Mouse (Mus musculus): Measurements from ENCODE around the gene Krt15. TPM values are rescaled to one million over a fixed set of nuclear protein-coding genes. Genes with fewer than 3 reads are reported as not detected.

The Krt15 gene
- polyA plus RNA-seq (2011; ENCODE audit: insufficient read depth, insufficient read length, low read depth, missing spikeins), result 0.37 and 0.41 TPM in 2 replicates

DNA sequence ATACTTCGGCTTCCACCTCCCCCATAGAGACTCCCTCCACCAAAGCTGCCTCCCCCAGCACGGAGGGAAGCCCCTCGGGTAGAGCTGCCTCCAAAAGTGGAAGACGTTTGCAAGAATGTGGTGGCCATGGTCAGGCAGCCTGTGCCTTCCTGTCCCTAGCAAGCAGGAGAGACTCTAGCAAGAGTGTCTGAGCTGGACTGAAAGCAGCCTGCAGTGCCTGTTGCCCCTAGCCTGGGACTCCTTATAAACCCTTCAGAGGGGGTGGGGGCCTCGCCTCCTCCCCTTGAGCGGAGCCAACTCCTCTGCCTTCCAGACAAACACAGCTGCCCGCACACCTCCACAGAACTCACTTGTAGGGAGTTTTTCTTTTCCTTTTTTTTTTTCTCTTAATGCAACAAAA lies at the start of gene Krt15:
TSS of gene Krt15 (minus strand) at position 198 of the 400 bp plus-strand sequence.
- TF ChIP-seq EP300 (IDR thresholded peaks at IDR 0.05; ENCODE audit: insufficient read depth, low read depth, low read length) (no peak), CTCF (IDR thresholded peaks at IDR 0.05; ENCODE audit: low read depth, low read length) (no peak), POLR2A (IDR thresholded peaks at IDR 0.05; ENCODE audit: insufficient read depth, low read length) (no peak)
- no peak within 1 kb of the TSS for H3K9ac ChIP-seq (ENCODE audit: low read depth, poor library complexity, severe bottlenecking)
- H3K4me1 ChIP-seq (ENCODE audit: control insufficient read depth, insufficient read depth, low read length), result no peaks in the 10 kb centered on the region
- H3K27ac ChIP-seq (ENCODE audit: insufficient read depth, low read length), result no peak within 1 kb of the TSS
- H3K36me3 ChIP-seq (ENCODE audit: control insufficient read depth, insufficient read depth, low read length, poor library complexity, severe bottlenecking), result no peaks in the 10 kb centered on the region
- H3K4me3 ChIP-seq (ENCODE audit: low read depth, low read length), result no peak within 1 kb of the TSS
- no peaks in the 10 kb centered on the region for H3K27me3 ChIP-seq (ENCODE audit: control insufficient read depth, insufficient read depth, low read length, poor library complexity, severe bottlenecking)
- H3K9me3 ChIP-seq (replicated peaks; ENCODE audit: control insufficient read depth, insufficient read depth, low read length, poor library complexity, severe bottlenecking), result no peaks in the 10 kb centered on the region

DNA sequence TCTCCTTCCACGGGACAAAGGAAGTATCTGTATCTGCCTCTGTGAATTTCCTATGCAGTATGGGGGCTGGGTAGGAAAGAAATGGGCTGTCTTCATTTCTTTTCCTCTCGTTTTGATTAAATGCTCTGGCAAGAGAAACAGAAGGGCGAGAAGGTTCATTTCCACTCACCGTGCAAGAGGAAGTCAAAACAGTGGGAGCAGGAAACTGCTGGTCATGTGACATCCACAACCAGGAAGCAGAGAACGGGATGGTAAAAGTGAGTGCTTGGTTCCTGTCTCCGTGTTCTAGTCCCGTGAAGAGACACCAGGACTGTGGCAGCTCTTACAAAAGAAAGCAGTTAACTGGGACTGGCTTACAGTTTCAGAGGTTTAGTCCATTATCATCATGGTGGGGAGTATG lies 46.0 kb upstream of the Krt15 start:
- Histone ChIP-seq H3K9me3 (replicated peaks; ENCODE audit: control insufficient read depth, insufficient read depth, low read length, poor library complexity, severe bottlenecking) (no peaks in the 10 kb centered on the region), H3K9ac (ENCODE audit: low read depth, poor library complexity, severe bottlenecking) (no peak overlapping the region), H3K4me1 (ENCODE audit: control insufficient read depth, insufficient read depth, low read length) (no peaks in the 10 kb centered on the region), H3K27ac (ENCODE audit: insufficient read depth, low read length) (no peak overlapping the region), H3K4me3 (ENCODE audit: low read depth, low read length) (no peak overlapping the region), H3K36me3 (ENCODE audit: control insufficient read depth, insufficient read depth, low read length, poor library complexity, severe bottlenecking) (no peaks in the 10 kb centered on the region), H3K27me3 (ENCODE audit: control insufficient read depth, insufficient read depth, low read length, poor library complexity, severe bottlenecking) (no peaks in the 10 kb centered on the region)
- TF ChIP-seq POLR2A (IDR thresholded peaks at IDR 0.05; ENCODE audit: insufficient read depth, low read length) (no peak), EP300 (IDR thresholded peaks at IDR 0.05; ENCODE audit: insufficient read depth, low read depth, low read length) (no peak), CTCF (IDR thresholded peaks at IDR 0.05; ENCODE audit: low read depth, low read length) (no peak)

DNA sequence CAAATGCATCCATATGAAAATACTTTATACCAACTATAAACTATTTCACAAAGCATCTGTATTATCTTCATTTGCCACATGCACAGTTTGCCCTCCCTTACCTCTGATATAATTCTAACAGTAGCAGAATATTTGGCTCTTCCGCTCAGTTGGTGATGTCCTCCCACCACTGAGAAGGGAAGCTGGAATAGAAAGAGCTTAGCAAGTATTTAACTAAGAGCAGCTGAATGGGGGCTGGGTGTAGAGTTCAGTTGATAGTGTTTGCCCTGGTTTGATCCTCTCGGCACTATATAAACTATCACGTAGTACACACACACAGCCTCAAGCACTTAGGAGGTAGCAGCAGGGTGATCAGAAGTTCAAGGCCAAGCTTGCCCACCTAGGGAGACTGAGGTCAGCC lies 43.5 kb upstream of the Krt15 start:
- no peak for TF ChIP-seq POLR2A (IDR thresholded peaks at IDR 0.05; ENCODE audit: insufficient read depth, low read length)
- TF ChIP-seq EP300 (IDR thresholded peaks at IDR 0.05; ENCODE audit: insufficient read depth, low read depth, low read length), result no peak
- no peak for TF ChIP-seq CTCF (IDR thresholded peaks at IDR 0.05; ENCODE audit: low read depth, low read length)
- H3K9ac ChIP-seq (ENCODE audit: low read depth, poor library complexity, severe bottlenecking), result no peak overlapping the region
- no peak overlapping the region for H3K4me3 ChIP-seq (ENCODE audit: low read depth, low read length)

DNA sequence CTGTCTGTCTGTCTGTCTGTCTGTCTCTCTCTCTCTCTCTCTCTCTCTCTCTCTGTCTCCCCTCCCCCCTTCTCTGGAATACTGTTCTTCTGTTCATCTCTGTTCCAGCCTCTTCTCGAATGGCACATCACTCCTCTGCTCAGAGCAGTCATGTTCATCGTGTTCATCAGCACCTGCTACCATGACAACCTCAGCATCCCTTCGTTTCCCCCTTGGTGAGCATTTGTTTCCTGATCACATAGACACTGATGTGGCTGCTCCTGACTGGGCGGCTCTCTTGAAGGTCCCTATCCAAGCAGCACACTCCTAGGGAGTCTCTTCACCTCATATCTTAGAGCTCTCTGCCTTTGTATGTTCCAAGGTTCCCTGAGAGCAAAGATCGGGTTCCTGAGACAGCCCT lies 42.6 kb upstream of the Krt15 start:
- Histone ChIP-seq H3K4me3 (ENCODE audit: low read depth, low read length) (no peak overlapping the region), H3K9me3 (replicated peaks; ENCODE audit: control insufficient read depth, insufficient read depth, low read length, poor library complexity, severe bottlenecking) (no peaks in the 10 kb centered on the region), H3K27me3 (ENCODE audit: control insufficient read depth, insufficient read depth, low read length, poor library complexity, severe bottlenecking) (no peaks in the 10 kb centered on the region), H3K27ac (ENCODE audit: insufficient read depth, low read length) (no peak overlapping the region), H3K9ac (ENCODE audit: low read depth, poor library complexity, severe bottlenecking) (no peak overlapping the region), H3K36me3 (ENCODE audit: control insufficient read depth, insufficient read depth, low read length, poor library complexity, severe bottlenecking) (no peaks in the 10 kb centered on the region), H3K4me1 (ENCODE audit: control insufficient read depth, insufficient read depth, low read length) (no peaks in the 10 kb centered on the region)
- TF ChIP-seq CTCF (IDR thresholded peaks at IDR 0.05; ENCODE audit: low read depth, low read length) (no peak), POLR2A (IDR thresholded peaks at IDR 0.05; ENCODE audit: insufficient read depth, low read length) (no peak), EP300 (IDR thresholded peaks at IDR 0.05; ENCODE audit: insufficient read depth, low read depth, low read length) (no peak)

More for the DNA sequence above, 43.5 kb upstream of the Krt15 start:
- no peaks in the 10 kb centered on the region for H3K9me3 ChIP-seq (replicated peaks; ENCODE audit: control insufficient read depth, insufficient read depth, low read length, poor library complexity, severe bottlenecking)
- H3K27ac ChIP-seq (ENCODE audit: insufficient read depth, low read length), result no peak overlapping the region
- no peaks in the 10 kb centered on the region for H3K27me3 ChIP-seq (ENCODE audit: control insufficient read depth, insufficient read depth, low read length, poor library complexity, severe bottlenecking)
- no peaks in the 10 kb centered on the region for H3K36me3 ChIP-seq (ENCODE audit: control insufficient read depth, insufficient read depth, low read length, poor library complexity, severe bottlenecking)
- H3K4me1 ChIP-seq (ENCODE audit: control insufficient read depth, insufficient read depth, low read length), result no peaks in the 10 kb centered on the region

DNA sequence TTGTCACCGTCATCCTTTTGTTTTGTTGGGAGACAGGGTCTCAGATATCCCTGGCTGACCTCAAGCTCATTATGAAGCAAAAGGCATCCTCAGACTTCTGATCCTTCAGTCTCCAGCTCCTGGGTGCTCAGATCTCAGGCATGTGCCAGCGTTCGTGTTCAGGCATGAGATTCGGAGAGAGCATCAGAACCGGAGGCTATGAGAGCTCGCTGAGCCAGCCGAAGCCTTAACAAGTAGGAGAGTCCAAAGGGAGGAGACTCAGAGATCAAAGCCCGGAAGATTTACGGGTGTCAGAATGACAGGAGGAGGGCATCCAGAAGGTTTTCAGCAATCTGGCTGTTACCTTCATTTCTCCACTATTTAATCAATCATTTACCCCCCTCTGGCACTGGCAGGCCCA lies 41.1 kb upstream of the Krt15 start:
- Histone ChIP-seq H3K4me3 (ENCODE audit: low read depth, low read length) (no peak overlapping the region), H3K9me3 (replicated peaks; ENCODE audit: control insufficient read depth, insufficient read depth, low read length, poor library complexity, severe bottlenecking) (no peaks in the 10 kb centered on the region), H3K27ac (ENCODE audit: insufficient read depth, low read length) (no peak overlapping the region), H3K4me1 (ENCODE audit: control insufficient read depth, insufficient read depth, low read length) (no peaks in the 10 kb centered on the region), H3K36me3 (ENCODE audit: control insufficient read depth, insufficient read depth, low read length, poor library complexity, severe bottlenecking) (no peaks in the 10 kb centered on the region), H3K9ac (ENCODE audit: low read depth, poor library complexity, severe bottlenecking) (no peak overlapping the region), H3K27me3 (ENCODE audit: control insufficient read depth, insufficient read depth, low read length, poor library complexity, severe bottlenecking) (no peaks in the 10 kb centered on the region)
- TF ChIP-seq EP300 (IDR thresholded peaks at IDR 0.05; ENCODE audit: insufficient read depth, low read depth, low read length), result no peak
- TF ChIP-seq CTCF (IDR thresholded peaks at IDR 0.05; ENCODE audit: low read depth, low read length), result no peak
- TF ChIP-seq POLR2A (IDR thresholded peaks at IDR 0.05; ENCODE audit: insufficient read depth, low read length), result no peak

DNA sequence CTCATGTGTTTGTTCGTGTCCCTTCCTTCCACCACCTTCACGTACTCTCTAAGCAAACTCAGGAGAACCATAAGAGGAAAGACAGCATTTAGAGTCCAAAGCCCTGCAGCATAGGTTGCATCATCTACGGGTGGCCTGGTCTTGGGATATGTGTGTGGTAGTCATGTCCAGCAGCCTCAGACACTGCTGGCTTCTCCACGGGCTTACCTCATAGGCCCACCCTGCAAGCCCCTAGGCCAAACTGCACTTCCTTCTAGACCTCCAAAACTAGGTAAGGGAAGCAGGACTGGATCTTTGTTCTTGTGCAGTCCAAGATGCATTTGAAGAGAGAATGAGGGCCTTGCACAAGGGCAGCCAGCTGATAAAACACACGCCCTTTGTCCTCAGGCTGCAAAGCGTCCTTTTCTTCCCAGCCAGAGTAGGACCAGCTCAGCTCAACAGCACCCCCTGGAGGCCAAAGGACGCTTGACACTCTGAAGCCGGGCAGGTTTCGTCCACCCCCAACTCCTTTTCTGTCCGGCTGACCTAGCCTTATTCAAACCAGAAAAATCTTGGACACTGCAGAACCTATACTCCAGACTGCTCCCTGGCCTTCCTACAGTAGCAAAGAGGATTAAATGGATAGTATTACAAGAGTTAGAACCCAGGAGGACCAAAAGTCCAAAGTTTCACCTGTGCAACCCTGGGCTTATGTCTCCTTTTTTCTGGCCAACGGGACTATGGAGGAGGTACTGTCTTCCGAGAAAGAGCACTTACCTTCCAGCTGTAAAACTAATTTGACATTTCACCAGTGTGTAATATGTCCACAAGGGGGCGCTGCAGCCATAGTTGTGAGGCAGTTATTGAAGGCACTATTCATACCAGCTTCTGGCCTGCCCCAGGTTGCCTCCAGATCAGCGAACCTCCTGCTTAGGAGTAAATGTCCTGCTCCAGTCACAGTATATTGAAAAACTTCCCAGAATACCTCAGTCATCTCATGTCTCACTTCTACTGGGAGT lies 33.3 kb upstream of the Krt15 start:
- Histone ChIP-seq H3K27me3 (ENCODE audit: control insufficient read depth, insufficient read depth, low read length, poor library complexity, severe bottlenecking) (no peaks in the 10 kb centered on the region), H3K9ac (ENCODE audit: low read depth, poor library complexity, severe bottlenecking) (no peak overlapping the region), H3K4me1 (ENCODE audit: control insufficient read depth, insufficient read depth, low read length) (peaks cover 3% of the 10 kb centered on the region), H3K4me3 (ENCODE audit: low read depth, low read length) (no peak overlapping the region), H3K9me3 (replicated peaks; ENCODE audit: control insufficient read depth, insufficient read depth, low read length, poor library complexity, severe bottlenecking) (no peaks in the 10 kb centered on the region), H3K36me3 (ENCODE audit: control insufficient read depth, insufficient read depth, low read length, poor library complexity, severe bottlenecking) (no peaks in the 10 kb centered on the region), H3K27ac (ENCODE audit: insufficient read depth, low read length) (no peak overlapping the region)
- TF ChIP-seq EP300 (IDR thresholded peaks at IDR 0.05; ENCODE audit: insufficient read depth, low read depth, low read length), result peak; percentile 68
- TF ChIP-seq POLR2A (IDR thresholded peaks at IDR 0.05; ENCODE audit: insufficient read depth, low read length), result no peak
- peak; percentile 97 for TF ChIP-seq CTCF (IDR thresholded peaks at IDR 0.05; ENCODE audit: low read depth, low read length)

Measured in ES-Bruce4 (cell line).